Mouse (Mus musculus) left cerebral cortex, postnatal 4 days (tissue): ENCODE data around the gene Olfr1359. TPM values are rescaled to one million over a fixed set of nuclear protein-coding genes. Genes with fewer than 3 reads are reported as not detected.

ENCODE experiments used
- microRNA-seq: library from miRNA; unstranded; fragments of <30 nt; microRNA quantifications from one replicate; pipeline ENCODE4 v1.2.0, GENCODE M21; 2022
- total RNA-seq, 2 experiments: library from RNA; stranded (reverse); gene quantifications; 2 replicates each; pipeline ENCODE4 v1.2.3; 2021

Olfr1359 gene
- total RNA-seq, 2 experiments from 2014 or later, result not detected

Small RNA genes within 50 kb of the gene (microRNA-seq; reads per million reads assigned to microRNA genes)
- gene Gm44357, result not detected
- not detected for gene Gm44367
- not detected for gene Gm44454

Other genes with a start within 250 kb of the Olfr1359 start
- gene Zscan26, start 244.4 kb upstream of the Olfr1359 start, total RNA-seq, result 10 to 100 TPM; 27.0 to 28.7 TPM
- gene Nkapl, start 229.6 kb upstream of the Olfr1359 start, total RNA-seq, result 1 to 10 TPM in 1 of 2 experiments, under 1 TPM in 1; 0.97 to 1.5 TPM
- gene Zkscan4, start 219.2 kb upstream of the Olfr1359 start, total RNA-seq, result 1 to 10 TPM; 7.8 to 8.8 TPM
- not detected for gene Gm10065, start 218.7 kb upstream of the Olfr1359 start, total RNA-seq
- 10 to 100 TPM; 11.3 to 14.5 TPM for gene AK157302, start 202.9 kb upstream of the Olfr1359 start, total RNA-seq
- gene Gm11273, start 196.7 kb upstream of the Olfr1359 start, total RNA-seq, result 10 to 100 TPM; 36.2 to 49.5 TPM
- gene Zkscan8, start 167.0 kb upstream of the Olfr1359 start, total RNA-seq, result 10 to 100 TPM; 13.7 to 13.9 TPM
- gene Olfr1366, start 155.3 kb upstream of the Olfr1359 start, total RNA-seq, result not detected
- gene Olfr1535, start 138.2 kb upstream of the Olfr1359 start, total RNA-seq, result not detected
- not detected for gene Olfr1364, start 116.4 kb upstream of the Olfr1359 start, total RNA-seq
- not detected for gene Olfr1362, start 84.1 kb upstream of the Olfr1359 start, total RNA-seq
- not detected for gene Olfr11, start 55.6 kb upstream of the Olfr1359 start, total RNA-seq
- not detected for gene Olfr1361, start 34.7 kb upstream of the Olfr1359 start, total RNA-seq
- gene Olfr1360, start 20.7 kb upstream of the Olfr1359 start, total RNA-seq, result not detected
- 100 to 1,000 TPM; 112 to 115 TPM for gene Hist1h2bl, start 18.0 kb downstream of the Olfr1359 start, total RNA-seq
- gene Hist1h2ai, start 18.3 kb downstream of the Olfr1359 start, total RNA-seq, result 100 to 1,000 TPM; 129 to 178 TPM
- 100 to 1,000 TPM; 159 to 180 TPM for gene Hist1h3h, start 19.5 kb downstream of the Olfr1359 start, total RNA-seq
- gene Hist1h2bm, start 23.9 kb downstream of the Olfr1359 start, total RNA-seq, result 10 to 100 TPM; 34.8 to 37.4 TPM
- gene Hist1h4j, start 37.0 kb downstream of the Olfr1359 start, total RNA-seq, result 10 to 100 TPM; 35.9 to 46.7 TPM
- 100 to 1,000 TPM; 525 to 563 TPM for gene Hist1h4k, start 52.4 kb downstream of the Olfr1359 start, total RNA-seq
- gene Hist1h2ak, start 55.7 kb downstream of the Olfr1359 start, total RNA-seq, result 10 to 100 TPM; 59.3 to 67.5 TPM
- gene Hist1h2bn, start 56.0 kb downstream of the Olfr1359 start, total RNA-seq, result 10 to 100 TPM; 57.6 to 68.8 TPM
- 10 to 100 TPM; 55.3 to 56.6 TPM for gene Hist1h1b, start 82.5 kb downstream of the Olfr1359 start, total RNA-seq
- gene Hist1h3i, start 85.3 kb downstream of the Olfr1359 start, total RNA-seq, result 100 to 1,000 TPM; 145 to 150 TPM
- 10 to 100 TPM; 13.0 to 15.8 TPM for gene Hist1h2an, start 89.1 kb downstream of the Olfr1359 start, total RNA-seq
- 10 to 100 TPM; 41.6 to 49.7 TPM for gene Hist1h2bp, start 89.3 kb downstream of the Olfr1359 start, total RNA-seq
- gene Hist1h2bq, start 112.1 kb downstream of the Olfr1359 start, total RNA-seq, result 100 to 1,000 TPM; 108 to 110 TPM
- not detected for gene Hist1h2ao, start 112.4 kb downstream of the Olfr1359 start, total RNA-seq
- 100 to 1,000 TPM; 320 to 409 TPM for gene Hist1h4m, start 113.6 kb downstream of the Olfr1359 start, total RNA-seq
- 10 to 100 TPM; 34.5 to 43.1 TPM for gene Hist1h4n, start 134.1 kb downstream of the Olfr1359 start, total RNA-seq
- gene Hist1h2ap, start 135.4 kb downstream of the Olfr1359 start, total RNA-seq, result 100 to 1,000 TPM; 184 to 208 TPM
- gene Hist1h2br, start 135.6 kb downstream of the Olfr1359 start, total RNA-seq, result 100 to 1,000 TPM; 106 to 108 TPM
- gene Zfp184, start 247.0 kb downstream of the Olfr1359 start, total RNA-seq, result 10 to 100 TPM; 12.1 to 14.0 TPM